Mouse (Mus musculus) hindbrain, embryonic 11.5 days (tissue): Measurements from ENCODE around the gene Gm10642. TPM values are rescaled to one million over a fixed set of nuclear protein-coding genes. Genes with fewer than 3 reads are reported as not detected.
A peak's percentile ranks its signal among the peaks of the same experiment; 100 is the strongest.

Experiments
- ATAC-seq: fragments of 200-750 bp; cut with Nextera tagmentation; 2 replicates; pipeline ENCODE4 v1.8.0; 2017; ENCODE audit warnings: mild to moderate bottlenecking, moderate TSS enrichment, moderate library complexity; ENCODE audit not compliant: low FRiP score
- DNase-seq: peaks from one replicate; pipeline ENCODE4 v3.0.0-alpha.2; 2015; ENCODE audit warnings: low spot score
- H3K27ac ChIP-seq: fragments of 300-500 bp; sonication (generic); 2 replicates; pipeline ENCODE4 v1.5.1; 2014; ENCODE audit warnings: mild to moderate bottlenecking, low read depth, low read length
- H3K27me3 ChIP-seq: fragments of 300-500 bp; sonication (generic); 2 replicates; pipeline ENCODE4 v1.6.1; 2014; ENCODE audit warnings: mild to moderate bottlenecking, low read length, moderate library complexity, mixed read lengths; ENCODE audit not compliant: control insufficient read depth, insufficient read depth
- H3K36me3 ChIP-seq: fragments of 300-500 bp; sonication (generic); 2 replicates; pipeline ENCODE4 v1.6.1; 2014; ENCODE audit warnings: mild to moderate bottlenecking, low read length, moderate library complexity, mixed read lengths; ENCODE audit not compliant: control insufficient read depth, insufficient read depth
- H3K4me1 ChIP-seq: fragments of 300-500 bp; sonication (generic); replicated peaks from 2 replicates; pipeline ENCODE4 v1.6.1; 2014; ENCODE audit warnings: low read length, mixed read lengths; ENCODE audit not compliant: control insufficient read depth, insufficient read depth
- H3K4me2 ChIP-seq: fragments of 300-500 bp; sonication (generic); replicated peaks from 2 replicates; pipeline ENCODE4 v1.6.1; 2014; ENCODE audit warnings: mild to moderate bottlenecking, low read depth, low read length
- H3K4me3 ChIP-seq: fragments of 300-500 bp; sonication (generic); 2 replicates; pipeline ENCODE4 v1.5.1; 2014; ENCODE audit warnings: low read depth, low read length
- H3K9ac ChIP-seq: fragments of 300-500 bp; sonication (generic); 2 replicates; pipeline ENCODE4 v1.6.1; 2014; ENCODE audit warnings: low read depth, low read length
- H3K9me3 ChIP-seq: fragments of 300-500 bp; sonication (generic); 2 replicates; pipeline ENCODE4 v1.6.1; 2016; ENCODE audit warnings: low read length; ENCODE audit not compliant: control insufficient read depth
- WGBS: fragments of 180-500 bp; shearing (Covaris S2); extraction: QIAGEN DNeasy Blood & Tissue Kit; methylation state at CpG from one replicate; pipeline ENCODE4 v1.1.7; 2014; 5-methylcytosine and 5-hydroxymethylcytosine counted together
- polyA plus RNA-seq: library from polyadenylated mRNA; unstranded; fragments of >200 nt; fragmentation: Nextera tagmentation; extraction: Ambion mirVana; gene quantifications from 2 replicates; pipeline ENCODE4 v1.2.1, GENCODE M21; 2014

Gm10642 gene
- polyA plus RNA-seq, 1 experiment from 2014 or later: 0.62 TPM

DNA sequence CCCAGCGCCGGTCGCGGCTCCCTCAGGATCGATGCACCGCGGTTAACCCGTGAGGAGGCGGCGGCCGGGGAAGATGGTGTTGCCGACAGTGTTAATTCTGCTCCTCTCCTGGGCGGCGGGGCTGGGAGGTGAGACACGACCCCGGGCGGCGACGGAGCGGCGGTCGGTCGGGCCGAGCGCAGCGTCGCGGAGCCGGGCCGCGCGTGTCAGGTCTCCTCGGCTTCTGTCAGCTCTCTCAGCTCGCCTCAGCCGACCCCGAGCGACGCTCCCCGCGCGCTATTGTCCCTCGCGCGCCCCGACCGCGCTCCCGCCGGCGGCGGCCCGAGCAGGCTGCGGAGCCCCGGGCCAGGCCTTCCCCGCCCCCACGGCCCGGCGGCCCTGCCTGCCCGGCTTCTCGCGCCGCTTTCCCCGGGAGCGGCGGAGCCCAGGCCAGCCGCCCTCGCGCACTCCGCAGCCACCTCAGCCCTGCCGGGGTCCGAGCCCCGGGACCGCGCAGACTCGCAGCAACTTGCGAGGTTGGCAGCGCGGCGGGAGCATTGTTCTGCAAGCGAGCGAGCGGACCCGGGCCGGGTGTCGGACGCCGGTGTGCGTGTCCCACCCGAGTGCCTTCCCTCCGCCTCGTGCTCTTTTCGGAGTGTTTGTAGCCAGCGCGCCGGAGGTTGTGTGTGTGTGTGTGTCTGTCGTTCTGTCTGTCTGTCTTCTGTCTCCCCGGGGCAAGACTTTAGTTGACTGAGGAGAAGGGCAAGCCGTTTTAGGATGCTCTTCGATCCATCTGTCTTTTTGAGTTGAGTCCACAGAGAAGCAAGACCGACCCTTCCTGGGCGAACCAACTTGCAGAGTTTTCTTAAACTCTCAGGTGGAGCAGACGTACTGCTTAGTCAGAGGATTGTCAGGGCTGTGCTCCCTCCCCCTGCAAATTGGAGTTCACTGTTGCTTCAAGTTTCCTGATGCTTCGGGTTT lies 23.4 kb downstream of the Gm10642 start:
- peak; percentile 75 for DNase-seq
- no peaks in the 10 kb centered on the region for H3K9me3 ChIP-seq
- H3K4me2 ChIP-seq: peak overlapping the region; percentile 68

DNA sequence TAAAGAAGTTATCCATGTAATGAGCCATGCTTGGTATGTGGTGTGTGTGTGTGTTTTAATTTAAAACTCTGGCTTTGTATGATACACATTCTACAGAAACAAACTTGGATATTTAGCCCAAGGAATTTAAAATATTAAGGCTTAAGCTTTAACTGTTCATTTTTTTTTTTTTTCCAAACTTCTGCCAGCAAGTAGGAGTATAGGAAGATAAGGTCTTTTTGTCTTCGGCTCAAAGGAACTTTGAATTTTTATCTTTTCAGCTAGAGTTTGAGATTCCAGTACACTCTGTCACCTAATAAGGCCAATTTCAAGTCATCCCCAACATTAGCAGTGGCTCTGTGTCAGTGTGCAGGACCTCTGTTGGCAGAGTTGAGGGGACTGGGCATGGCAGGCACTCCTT lies 26.2 kb downstream of the Gm10642 start:
- Histone ChIP-seq H3K4me1 (no peaks in the 10 kb centered on the region), H3K27me3 (no peaks in the 10 kb centered on the region), H3K36me3 (no peaks in the 10 kb centered on the region), H3K27ac (no peak overlapping the region), H3K9me3 (no peaks in the 10 kb centered on the region), H3K4me3 (no peak overlapping the region), H3K4me2 (no peak overlapping the region), H3K9ac (no peak overlapping the region)
- no peak for ATAC-seq
- no peak for DNase-seq
- 93% methylated on average over 1 of the region's 1 CpGs for WGBS

More for the DNA sequence above, 23.4 kb downstream of the Gm10642 start:
- Histone ChIP-seq H3K27me3 (no peaks in the 10 kb centered on the region), H3K9ac (peak overlapping the region; percentile 96), H3K27ac (peak overlapping the region; percentile 97), H3K4me3 (peak overlapping the region; percentile 96), H3K4me1 (no peaks in the 10 kb centered on the region), H3K36me3 (no peaks in the 10 kb centered on the region)
- ATAC-seq: peak; percentile 83
- under 1% methylated on average over 68 of the region's 103 CpGs for WGBS

DNA sequence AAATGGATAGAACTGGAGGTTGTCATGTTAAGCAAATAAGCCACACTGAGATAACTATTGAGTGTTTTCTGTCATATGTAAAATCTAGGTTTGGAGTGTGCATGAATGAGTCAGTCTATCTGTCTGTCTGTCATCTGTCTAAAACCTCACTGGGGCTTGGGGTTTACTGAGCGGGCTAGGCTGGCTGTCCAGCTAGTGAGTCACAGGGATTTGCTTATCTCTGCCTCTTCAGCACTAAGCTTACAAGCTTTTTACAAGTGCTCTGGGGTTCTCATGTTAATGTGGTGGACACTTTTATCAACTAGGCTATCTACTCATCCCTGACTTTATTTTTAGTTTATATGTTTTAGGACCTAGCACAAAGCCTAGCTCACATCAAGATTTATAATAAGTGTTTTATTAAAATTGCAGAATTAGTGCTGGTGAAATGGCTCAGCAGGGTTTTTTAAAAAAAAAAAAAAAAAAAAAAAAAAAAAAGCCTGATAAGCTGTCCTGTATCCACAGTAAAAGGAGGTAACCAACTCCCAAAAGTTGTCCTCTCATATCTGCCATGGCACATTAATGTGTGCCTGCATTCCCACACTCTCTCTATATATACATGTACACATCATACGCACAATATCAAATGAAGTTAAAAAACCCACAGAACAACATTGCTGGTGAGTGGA lies 32.4 kb downstream of the Gm10642 start:
- H3K4me1 ChIP-seq: no peaks in the 10 kb centered on the region
- H3K27ac ChIP-seq: no peak overlapping the region
- WGBS: 97% methylated on average over 2 of the region's 2 CpGs
- no peaks in the 10 kb centered on the region for H3K9me3 ChIP-seq
- DNase-seq (no peak), ATAC-seq (no peak)
- no peak overlapping the region for H3K4me3 ChIP-seq
- no peak overlapping the region for H3K4me2 ChIP-seq
- H3K27me3 ChIP-seq: no peaks in the 10 kb centered on the region
- H3K36me3 ChIP-seq: no peaks in the 10 kb centered on the region
- no peak overlapping the region for H3K9ac ChIP-seq

DNA sequence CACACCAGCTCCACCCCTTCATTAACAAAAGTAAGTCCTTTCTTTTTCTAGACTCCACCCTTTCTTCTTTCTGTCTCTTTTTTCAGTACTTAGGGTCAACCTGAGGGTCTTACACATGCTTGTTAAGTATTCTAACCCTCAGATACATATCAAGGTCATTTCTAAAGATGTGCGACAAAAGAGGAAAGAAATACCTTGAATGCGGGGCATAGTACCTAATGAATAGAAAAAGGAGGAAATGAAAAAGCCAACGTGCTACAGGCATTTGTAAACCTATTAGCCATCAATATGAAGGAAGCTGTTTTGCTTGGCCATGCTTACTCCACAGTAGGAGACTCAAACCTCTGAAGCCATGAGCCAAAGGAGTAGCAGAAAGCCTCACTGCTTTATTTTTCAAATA lies 33.9 kb downstream of the Gm10642 start:
- ATAC-seq (no peak), DNase-seq (no peak)
- Histone ChIP-seq H3K4me1 (no peaks in the 10 kb centered on the region), H3K4me3 (no peak overlapping the region), H3K9me3 (no peaks in the 10 kb centered on the region), H3K27ac (no peak overlapping the region), H3K36me3 (no peaks in the 10 kb centered on the region), H3K9ac (no peak overlapping the region), H3K4me2 (no peak overlapping the region), H3K27me3 (no peaks in the 10 kb centered on the region)
- WGBS: 82% methylated on average over 3 of the region's 3 CpGs

DNA sequence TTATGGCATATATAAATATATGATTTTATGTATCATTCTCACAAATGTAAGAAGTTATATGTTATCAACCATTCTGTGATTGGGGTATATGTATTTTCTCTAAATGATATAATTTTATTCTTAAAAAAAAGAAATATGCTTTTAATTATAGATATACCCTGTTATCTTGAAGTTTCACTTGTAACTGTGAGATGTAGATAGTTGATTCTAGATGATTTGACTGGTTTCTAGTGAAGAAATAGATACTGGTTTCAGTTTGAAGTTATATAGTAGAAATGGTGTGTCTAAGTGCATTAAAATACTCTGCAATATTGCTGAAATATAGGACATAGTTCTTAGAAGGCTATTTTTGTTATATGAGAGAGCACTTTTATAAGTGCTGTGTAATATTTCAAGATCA lies 34.5 kb downstream of the Gm10642 start:
- DNase-seq (no peak), ATAC-seq (no peak)
- H3K4me2 ChIP-seq: no peak overlapping the region
- H3K4me3 ChIP-seq: no peak overlapping the region
- H3K9ac ChIP-seq: no peak overlapping the region
- no peaks in the 10 kb centered on the region for H3K36me3 ChIP-seq
- H3K9me3 ChIP-seq: no peaks in the 10 kb centered on the region
- H3K27me3 ChIP-seq: no peaks in the 10 kb centered on the region
- H3K4me1 ChIP-seq: no peaks in the 10 kb centered on the region
- H3K27ac ChIP-seq: no peak overlapping the region

DNA sequence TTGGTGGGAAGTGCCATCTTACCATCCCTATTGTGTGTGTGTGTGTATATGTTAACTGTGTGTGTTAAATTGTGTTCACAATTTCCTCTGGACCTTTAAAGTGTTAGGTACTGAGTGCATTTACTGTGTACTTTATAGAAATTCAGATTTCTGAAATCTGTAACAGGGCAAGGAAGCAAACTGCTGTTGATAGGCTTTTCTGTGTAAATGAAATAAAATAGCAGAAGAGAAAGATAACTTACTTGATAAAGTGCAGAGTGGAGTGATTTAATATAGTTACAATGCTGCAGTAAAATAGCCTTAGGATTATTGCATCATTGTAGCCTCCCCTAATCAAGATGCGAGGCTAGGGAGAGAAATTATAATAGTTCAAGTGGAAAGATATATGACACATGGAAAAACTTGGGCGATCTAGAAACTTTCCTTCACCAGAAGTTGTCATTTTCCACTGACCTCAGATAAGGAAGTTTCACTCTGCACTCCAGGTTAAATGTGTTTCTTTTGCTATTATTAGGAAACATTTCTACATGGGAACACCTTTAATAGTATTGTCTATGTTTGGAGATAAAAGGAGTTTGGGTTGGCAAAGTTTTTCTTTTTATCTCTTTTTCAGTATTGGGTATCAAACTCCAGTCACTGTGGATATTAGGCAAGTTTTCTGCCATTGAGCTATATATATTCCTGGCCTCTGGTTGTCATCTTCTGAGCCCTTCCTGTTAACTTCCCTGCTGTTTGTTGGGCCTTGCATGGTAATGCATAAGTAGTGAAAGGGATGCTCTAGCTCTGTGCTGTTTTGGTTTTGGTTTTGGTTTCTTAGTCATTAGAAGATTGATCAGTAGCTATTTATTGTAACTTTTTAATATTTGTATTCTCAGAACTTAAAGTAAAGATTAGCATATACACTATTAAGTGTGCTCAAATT lies 36.0 kb downstream of the Gm10642 start:
- H3K27me3 ChIP-seq: no peaks in the 10 kb centered on the region
- no peaks in the 10 kb centered on the region for H3K4me1 ChIP-seq
- no peaks in the 10 kb centered on the region for H3K36me3 ChIP-seq
- H3K4me2 ChIP-seq: no peak overlapping the region
- no peak overlapping the region for H3K4me3 ChIP-seq
- no peak for ATAC-seq
- no peak for DNase-seq
- no peak overlapping the region for H3K9ac ChIP-seq
- WGBS: 87% methylated on average over 2 of the region's 2 CpGs
- no peaks in the 10 kb centered on the region for H3K9me3 ChIP-seq
- no peak overlapping the region for H3K27ac ChIP-seq

DNA sequence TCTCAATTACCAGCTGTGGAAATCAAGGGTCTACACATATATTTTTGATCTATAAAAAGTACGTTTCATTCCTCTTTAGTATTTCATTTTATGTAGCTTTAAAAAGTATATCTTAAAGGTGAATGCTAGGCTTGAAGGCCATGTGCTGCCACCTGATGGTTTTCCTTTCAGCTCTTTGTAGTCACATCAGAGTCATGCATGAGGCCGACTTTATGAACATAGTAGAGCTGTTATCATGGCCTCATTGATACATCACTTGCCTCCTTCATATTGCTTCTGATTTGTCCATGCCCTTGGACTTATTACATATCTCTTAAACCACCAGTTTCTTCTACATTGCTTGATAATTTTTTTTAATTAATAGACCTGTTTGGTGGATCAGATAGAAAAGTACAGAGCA lies 39.7 kb downstream of the Gm10642 start:
- Histone ChIP-seq H3K27ac (no peak overlapping the region), H3K4me2 (no peak overlapping the region), H3K36me3 (no peaks in the 10 kb centered on the region), H3K27me3 (no peaks in the 10 kb centered on the region), H3K9ac (no peak overlapping the region), H3K9me3 (no peaks in the 10 kb centered on the region), H3K4me3 (no peak overlapping the region), H3K4me1 (no peaks in the 10 kb centered on the region)
- WGBS: 98% methylated on average over 2 of the region's 2 CpGs
- ATAC-seq (no peak), DNase-seq (no peak)

DNA sequence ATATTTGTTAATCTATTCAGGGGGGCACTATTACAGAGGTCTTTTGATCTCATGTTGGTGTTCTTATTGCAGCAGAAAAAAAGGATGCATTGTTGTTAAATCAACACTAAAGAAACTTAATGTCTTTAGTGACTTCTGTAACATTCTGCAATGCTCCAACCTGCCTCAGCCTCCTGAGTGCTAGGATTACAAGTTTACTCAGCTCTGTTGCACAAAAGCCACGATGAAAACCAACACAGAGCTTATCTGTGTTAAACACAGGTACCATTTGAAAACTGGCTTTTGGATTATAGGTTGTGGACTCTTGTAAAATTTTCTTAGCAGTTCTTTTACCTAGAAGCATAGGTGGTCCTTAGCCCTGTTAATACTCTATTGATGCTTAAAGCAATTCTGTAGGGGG lies 42.0 kb downstream of the Gm10642 start:
- H3K4me2 ChIP-seq: no peak overlapping the region
- H3K4me1 ChIP-seq: no peaks in the 10 kb centered on the region
- H3K27ac ChIP-seq: no peak overlapping the region
- no peak overlapping the region for H3K9ac ChIP-seq
- H3K4me3 ChIP-seq: no peak overlapping the region
- no peaks in the 10 kb centered on the region for H3K36me3 ChIP-seq
- H3K9me3 ChIP-seq: no peaks in the 10 kb centered on the region
- ATAC-seq (no peak), DNase-seq (no peak)
- 93% methylated on average over 1 of the region's 1 CpGs for WGBS
- no peaks in the 10 kb centered on the region for H3K27me3 ChIP-seq
